Mouse (Mus musculus) lung, postnatal 0 days (tissue): ENCODE measurements at regions not wholly inside any gene's neighbourhood (a gene's known extent, or its start where the extent isn't known, plus 50 kb on each side); places are given as distances from the start of the nearest gene placed in this dataset.

ENCODE experiments used
- CTCF ChIP-seq: IDR thresholded peaks from 2 replicates; pipeline ENCODE4 v1.5.1; 2016; ENCODE audit warnings: antibody characterized with exemption, mild to moderate bottlenecking
- EP300 ChIP-seq: IDR thresholded peaks from 2 replicates; pipeline ENCODE4 v1.6.1; 2016; ENCODE audit warnings: antibody characterized with exemption, mild to moderate bottlenecking, control low read depth

GRCm38 (mm10) chr4:142771520-142772150, 441.2 kb downstream of the Prdm2 start:
- no peak for TF ChIP-seq CTCF
- TF ChIP-seq EP300 = no peak
